Mouse (Mus musculus): ENCODE data around the gene Kif5c. TPM values are rescaled to one million over a fixed set of nuclear protein-coding genes. Genes with fewer than 3 reads are reported as not detected.
A peak's percentile ranks its signal among the peaks of the same experiment; 100 is the strongest.

Kif5c gene
- polyA plus RNA-seq, 1 experiment from 2014 or later, result 11.3 TPM

GRCm38 (mm10) chr2:49716490-49716889 is 97.4 kb downstream of the Kif5c start:
- DNase-seq (ENCODE audit: low spot score) (no peak), ATAC-seq (replicated peaks; ENCODE audit: low FRiP score, low TSS enrichment, low read depth) (no peak)
- H3K27ac ChIP-seq (ENCODE audit: low read depth), result no peak overlapping the region
- H3K4me3 ChIP-seq (ENCODE audit: low read depth, low read length), result no peak overlapping the region
- WGBS, result 82% methylated on average over 7 of the region's 7 CpGs
- no peak overlapping the region for H3K4me2 ChIP-seq (ENCODE audit: low read length)
- no peaks in the 10 kb centered on the region for H3K27me3 ChIP-seq (replicated peaks; ENCODE audit: control insufficient read depth, insufficient read depth, low read length)
- no peaks in the 10 kb centered on the region; the same call in 1 of the 2 replicates for H3K4me1 ChIP-seq (replicated peaks; ENCODE audit: control insufficient read depth, insufficient read depth, low read length)
- no peaks in the 10 kb centered on the region for H3K9me3 ChIP-seq (ENCODE audit: control insufficient read depth, low read length)
- no peak overlapping the region for H3K9ac ChIP-seq (ENCODE audit: low read length)
- H3K36me3 ChIP-seq (ENCODE audit: control insufficient read depth, insufficient read depth, low read length), result no peaks in the 10 kb centered on the region

GRCm38 (mm10) chr2:49717437-49718116 is 98.5 kb downstream of the Kif5c start:
- 90% methylated on average over 18 of the region's 18 CpGs for WGBS

GRCm38 (mm10) chr2:49718492-49718891 is 99.4 kb downstream of the Kif5c start:
- Histone ChIP-seq H3K4me2 (ENCODE audit: low read length) (no peak overlapping the region), H3K27me3 (replicated peaks; ENCODE audit: control insufficient read depth, insufficient read depth, low read length) (no peaks in the 10 kb centered on the region), H3K27ac (ENCODE audit: low read depth) (no peak overlapping the region), H3K9me3 (ENCODE audit: control insufficient read depth, low read length) (no peaks in the 10 kb centered on the region), H3K4me1 (replicated peaks; ENCODE audit: control insufficient read depth, insufficient read depth, low read length) (no peaks in the 10 kb centered on the region; the same call in 1 of the 2 replicates), H3K4me3 (ENCODE audit: low read depth, low read length) (no peak overlapping the region), H3K9ac (ENCODE audit: low read length) (no peak overlapping the region), H3K36me3 (ENCODE audit: control insufficient read depth, insufficient read depth, low read length) (no peaks in the 10 kb centered on the region)
- 35% methylated on average over 3 of the region's 3 CpGs for WGBS
- ATAC-seq (replicated peaks; ENCODE audit: low FRiP score, low TSS enrichment, low read depth) (no peak), DNase-seq (ENCODE audit: low spot score) (no peak)

More at GRCm38 (mm10) chr2:49717437-49718116, 98.5 kb downstream of the Kif5c start:
- Histone ChIP-seq H3K36me3 (ENCODE audit: control insufficient read depth, insufficient read depth, low read length) (no peaks in the 10 kb centered on the region), H3K4me1 (replicated peaks; ENCODE audit: control insufficient read depth, insufficient read depth, low read length) (no peaks in the 10 kb centered on the region; the same call in 1 of the 2 replicates), H3K9me3 (ENCODE audit: control insufficient read depth, low read length) (no peaks in the 10 kb centered on the region), H3K4me3 (ENCODE audit: low read depth, low read length) (no peak overlapping the region), H3K9ac (ENCODE audit: low read length) (no peak overlapping the region), H3K4me2 (ENCODE audit: low read length) (no peak overlapping the region), H3K27me3 (replicated peaks; ENCODE audit: control insufficient read depth, insufficient read depth, low read length) (no peaks in the 10 kb centered on the region), H3K27ac (ENCODE audit: low read depth) (no peak overlapping the region)
- DNase-seq (ENCODE audit: low spot score), result no peak
- no peak for ATAC-seq (replicated peaks; ENCODE audit: low FRiP score, low TSS enrichment, low read depth)

- no peaks in the 10 kb centered on the region; the same call in 1 of the 2 replicates for H3K4me1 ChIP-seq (replicated peaks; ENCODE audit: control insufficient read depth, insufficient read depth, low read length)
Observed at GRCm38 (mm10) chr2:49718935-49719850, 100.1 kb downstream of the Kif5c start.

GRCm38 (mm10) chr2:49719854-49720253 is 100.8 kb downstream of the Kif5c start:
- H3K9me3 ChIP-seq (ENCODE audit: control insufficient read depth, low read length), result no peaks in the 10 kb centered on the region
- no peaks in the 10 kb centered on the region for H3K36me3 ChIP-seq (ENCODE audit: control insufficient read depth, insufficient read depth, low read length)
- no peak overlapping the region for H3K4me3 ChIP-seq (ENCODE audit: low read depth, low read length)
- WGBS, result 3% methylated on average over 6 of the region's 6 CpGs
- no peak overlapping the region for H3K9ac ChIP-seq (ENCODE audit: low read length)
- DNase-seq (ENCODE audit: low spot score), result no peak
- H3K27me3 ChIP-seq (replicated peaks; ENCODE audit: control insufficient read depth, insufficient read depth, low read length), result no peaks in the 10 kb centered on the region
- H3K27ac ChIP-seq (ENCODE audit: low read depth), result no peak overlapping the region
- no peak for ATAC-seq (replicated peaks; ENCODE audit: low FRiP score, low TSS enrichment, low read depth)
- H3K4me1 ChIP-seq (replicated peaks; ENCODE audit: control insufficient read depth, insufficient read depth, low read length), result no peaks in the 10 kb centered on the region; the same call in 1 of the 2 replicates
- H3K4me2 ChIP-seq (ENCODE audit: low read length), result 0 out of 2 replicates have a peak overlapping the region, but pooled peaks have one; percentile 4

More at GRCm38 (mm10) chr2:49718935-49719850, 100.1 kb downstream of the Kif5c start:
- ATAC-seq (replicated peaks; ENCODE audit: low FRiP score, low TSS enrichment, low read depth), result no peak
- H3K4me2 ChIP-seq (ENCODE audit: low read length), result no peak overlapping the region
- H3K9ac ChIP-seq (ENCODE audit: low read length), result no peak overlapping the region
- no peak overlapping the region for H3K27ac ChIP-seq (ENCODE audit: low read depth)
- WGBS, result 35% methylated on average over 8 of the region's 8 CpGs
- no peak overlapping the region for H3K4me3 ChIP-seq (ENCODE audit: low read depth, low read length)
- H3K36me3 ChIP-seq (ENCODE audit: control insufficient read depth, insufficient read depth, low read length), result no peaks in the 10 kb centered on the region
- no peaks in the 10 kb centered on the region for H3K27me3 ChIP-seq (replicated peaks; ENCODE audit: control insufficient read depth, insufficient read depth, low read length)
- DNase-seq (ENCODE audit: low spot score), result no peak
- no peaks in the 10 kb centered on the region for H3K9me3 ChIP-seq (ENCODE audit: control insufficient read depth, low read length)

GRCm38 (mm10) chr2:49720343-49720742 is 101.2 kb downstream of the Kif5c start:
- Histone ChIP-seq H3K4me3 (ENCODE audit: low read depth, low read length) (no peak overlapping the region), H3K36me3 (ENCODE audit: control insufficient read depth, insufficient read depth, low read length) (no peaks in the 10 kb centered on the region), H3K9me3 (ENCODE audit: control insufficient read depth, low read length) (no peaks in the 10 kb centered on the region), H3K4me2 (ENCODE audit: low read length) (no peak overlapping the region), H3K4me1 (replicated peaks; ENCODE audit: control insufficient read depth, insufficient read depth, low read length) (no peaks in the 10 kb centered on the region; the same call in 1 of the 2 replicates), H3K27me3 (replicated peaks; ENCODE audit: control insufficient read depth, insufficient read depth, low read length) (no peaks in the 10 kb centered on the region), H3K9ac (ENCODE audit: low read length) (no peak overlapping the region), H3K27ac (ENCODE audit: low read depth) (no peak overlapping the region)
- no peak for ATAC-seq (replicated peaks; ENCODE audit: low FRiP score, low TSS enrichment, low read depth)
- no peak for DNase-seq (ENCODE audit: low spot score)
- WGBS, result 34% methylated on average over 9 of the region's 9 CpGs

GRCm38 (mm10) chr2:49722331-49722730 is 103.2 kb downstream of the Kif5c start:
- Histone ChIP-seq H3K36me3 (ENCODE audit: control insufficient read depth, insufficient read depth, low read length) (no peaks in the 10 kb centered on the region), H3K27me3 (replicated peaks; ENCODE audit: control insufficient read depth, insufficient read depth, low read length) (no peaks in the 10 kb centered on the region), H3K9ac (ENCODE audit: low read length) (no peak overlapping the region), H3K4me2 (ENCODE audit: low read length) (no peak overlapping the region), H3K4me1 (replicated peaks; ENCODE audit: control insufficient read depth, insufficient read depth, low read length) (no peaks in the 10 kb centered on the region; the same call in 1 of the 2 replicates), H3K4me3 (ENCODE audit: low read depth, low read length) (no peak overlapping the region), H3K9me3 (ENCODE audit: control insufficient read depth, low read length) (no peaks in the 10 kb centered on the region), H3K27ac (ENCODE audit: low read depth) (no peak overlapping the region)
- DNase-seq (ENCODE audit: low spot score) (no peak), ATAC-seq (replicated peaks; ENCODE audit: low FRiP score, low TSS enrichment, low read depth) (no peak)
- WGBS, result 70% methylated on average over 9 of the region's 9 CpGs

GRCm38 (mm10) chr2:49722983-49723382 is 103.9 kb downstream of the Kif5c start:
- Histone ChIP-seq H3K27me3 (replicated peaks; ENCODE audit: control insufficient read depth, insufficient read depth, low read length) (no peaks in the 10 kb centered on the region), H3K4me1 (replicated peaks; ENCODE audit: control insufficient read depth, insufficient read depth, low read length) (no peaks in the 10 kb centered on the region; the same call in 1 of the 2 replicates), H3K4me2 (ENCODE audit: low read length) (no peak overlapping the region), H3K27ac (ENCODE audit: low read depth) (no peak overlapping the region), H3K9ac (ENCODE audit: low read length) (no peak overlapping the region), H3K36me3 (ENCODE audit: control insufficient read depth, insufficient read depth, low read length) (no peaks in the 10 kb centered on the region), H3K4me3 (ENCODE audit: low read depth, low read length) (no peak overlapping the region), H3K9me3 (ENCODE audit: control insufficient read depth, low read length) (no peaks in the 10 kb centered on the region)
- DNase-seq (ENCODE audit: low spot score), result no peak
- 69% methylated on average over 13 of the region's 13 CpGs for WGBS
- no peak for ATAC-seq (replicated peaks; ENCODE audit: low FRiP score, low TSS enrichment, low read depth)

All from intestine, embryonic 14.5 days (tissue).